ENCODE assay signal across 8 mouse cellular contexts in genomic region chr4:137920005-137920404, GRCm38 (mm10). TPM values are rescaled to one million over a fixed set of nuclear protein-coding genes. Genes with fewer than 3 reads are reported as not detected.
DNase-seq lines count a peak whose midpoint lies in the region; ATAC-seq and TF ChIP-seq lines count a peak whose summit lies in the region.

No protein-coding gene starts in this region.

- H3K27me3 ChIP-seq in cerebellum, adult 2 months (ENCODE audit: control insufficient read depth, insufficient read depth, low read length) = no peaks in the 10 kb centered on the region
- no peaks in the 10 kb centered on the region for H3K27me3 ChIP-seq in limb, embryonic 10.5 days (ENCODE audit: low read depth, poor library complexity, severe bottlenecking)
- no peaks in the 10 kb centered on the region for H3K27me3 ChIP-seq in midbrain, embryonic 16.5 days (ENCODE audit: control insufficient read depth, insufficient read depth, low read depth, low read length)

- H3K4me3 ChIP-seq in cerebellum, adult 2 months (replicated peaks; ENCODE audit: insufficient read depth, low read depth, low read length) = no peak overlapping the region
- peak overlapping the region; percentile 33; the same call in 1 of the 2 replicates for H3K4me3 ChIP-seq in limb, embryonic 10.5 days
- H3K4me3 ChIP-seq in midbrain, embryonic 16.5 days (ENCODE audit: low read depth, low read length) = no peak overlapping the region

- peaks cover 38% of the 10 kb centered on the region for H3K4me1 ChIP-seq in cerebellum, adult 2 months (ENCODE audit: control insufficient read depth, insufficient read depth, low read length)
- H3K4me1 ChIP-seq in limb, embryonic 10.5 days = peaks cover 56% of the 10 kb centered on the region
- peaks cover 32% of the 10 kb centered on the region for H3K4me1 ChIP-seq in midbrain, embryonic 16.5 days (ENCODE audit: control insufficient read depth, insufficient read depth, low read length)

- WGBS in cerebellum, adult 2 months = 63% methylated on average over 7 of the region's 7 CpGs
- 38% methylated on average over 7 of the region's 7 CpGs for WGBS in limb, embryonic 10.5 days
- 30% methylated on average over 7 of the region's 7 CpGs for WGBS in midbrain, embryonic 16.5 days

- ATAC-seq in midbrain, embryonic 16.5 days = no peak

- H3K9ac ChIP-seq in midbrain, embryonic 16.5 days (ENCODE audit: low read depth, low read length) = no peak overlapping the region

- TF ChIP-seq POLR2A in cerebellum, adult 2 months (IDR thresholded peaks at IDR 0.05; ENCODE audit: borderline replicate concordance, insufficient read depth, low read length) = no peak

- no peak for TF ChIP-seq CTCF in cerebellum, adult 2 months (IDR thresholded peaks at IDR 0.05; ENCODE audit: borderline replicate concordance, insufficient read depth, low read depth, low read length)

- no peaks in the 10 kb centered on the region for H3K9me3 ChIP-seq in limb, embryonic 10.5 days (replicated peaks)
- H3K9me3 ChIP-seq in midbrain, embryonic 16.5 days (replicated peaks; ENCODE audit: control insufficient read depth, low read length, poor library complexity, severe bottlenecking) = no peaks in the 10 kb centered on the region

- intact Hi-C loops in heart, postnatal 36 days (cut with DNase I) = no loop called here

- peaks cover 13% of the 10 kb centered on the region for H3K36me3 ChIP-seq in limb, embryonic 10.5 days
- 0 out of 2 replicates have a peak, but pooled peaks cover 3% of the 10 kb centered on the region for H3K36me3 ChIP-seq in midbrain, embryonic 16.5 days (ENCODE audit: control insufficient read depth, insufficient read depth, low read length)

- no peak overlapping the region for H3K4me2 ChIP-seq in midbrain, embryonic 16.5 days (ENCODE audit: low read length)

- no peak for DNase-seq in cerebellum, adult 2 months
- DNase-seq in cerebellum, postnatal 4 days (ENCODE audit: low spot score in 2 of 2) = no peak
- DNase-seq in heart, postnatal 36 days = peak; percentile 60 to 64
- no peak for DNase-seq in limb, embryonic 10.5 days (ENCODE audit: low spot score)
- DNase-seq in Muller cell, postnatal 12 days (ENCODE audit: inconsistent ontology term) = no peak
- DNase-seq in thymus, postnatal 25 days = no peak
- DNase-seq in cerebellum, postnatal 36 days = no peak

- peak overlapping the region; percentile 24 for H3K27ac ChIP-seq in cerebellum, adult 2 months (ENCODE audit: insufficient read depth, low read length)
- H3K27ac ChIP-seq in limb, embryonic 10.5 days = peak overlapping the region; percentile 84
- H3K27ac ChIP-seq in midbrain, embryonic 16.5 days (ENCODE audit: low read length) = peak overlapping the region; percentile 26; the same call in 1 of the 2 replicates

RNA-seq across cellular contexts. Expression of gene Ece1, which starts 58.0 kb away (rescaled TPM):
- polyA plus RNA-seq in cerebellum, adult 2 months (2012; rRNA removed) = 48.5 and 72.4 TPM in 2 replicates
- 100 to 1,000 TPM; 113 to 115 TPM for total RNA-seq in heart, postnatal 36 days (2021)
- 41.1 and 41.4 TPM in 2 replicates for polyA plus RNA-seq in limb, embryonic 10.5 days (2016; fragmentation: Nextera tagmentation; extraction: Ambion mirVana)
- polyA plus RNA-seq in midbrain, embryonic 16.5 days (2015; fragmentation: Nextera tagmentation; extraction: Ambion mirVana) = 20.8 and 21.3 TPM in 2 replicates

Comparison
In these comparisons a context has a peak if more than half of its experiments do, and no peak if none do; other contexts are left out.
1. DNase-seq: peak in heart, postnatal 36 days (2 of 2); none in cerebellum, adult 2 months (0 of 2), cerebellum, postnatal 4 days (0 of 2), limb, embryonic 10.5 days (single experiment), Muller cell, postnatal 12 days (single experiment), thymus, postnatal 25 days (single experiment) and cerebellum, postnatal 36 days (0 of 2).
2. H3K27ac ChIP-seq: peak in every context shown above with its lines; median percentile 84 in limb, embryonic 10.5 days; 26 in midbrain, embryonic 16.5 days; 24 in cerebellum, adult 2 months.